ENCODE assay signal across 8 mouse cellular contexts in genomic region chr3:94974026-94974527, GRCm38 (mm10). TPM values are rescaled to one million over a fixed set of nuclear protein-coding genes. Genes with fewer than 3 reads are reported as not detected.
DNase-seq lines count a peak whose midpoint lies in the region; ATAC-seq and TF ChIP-seq lines count a peak whose summit lies in the region.

No protein-coding gene starts in this region.

- DNase-seq in adrenal gland, postnatal 14 days, result peak; percentile 40
- DNase-seq in adrenal gland, adult 18-20 months (ENCODE audit: low spot score in 2 of 2), result no peak
- no peak for DNase-seq in testis, postnatal 10 days (ENCODE audit: low spot score)
- DNase-seq in retina, embryonic 14.5 days (ENCODE audit: low spot score), result no peak
- DNase-seq in Muller cell, postnatal 12 days (ENCODE audit: inconsistent ontology term), result no peak
- no peak for DNase-seq in right cerebral cortex, postnatal 10 days (ENCODE audit: low spot score in 2 of 2)

- peak overlapping the region; percentile 90 for H3K4me2 ChIP-seq in liver, embryonic 12.5 days

- H3K4me3 ChIP-seq in testis, adult 2 months (ENCODE audit: control insufficient read depth, low read depth, low read length), result peak overlapping the region; percentile 88
- peak overlapping the region; percentile 94 for H3K4me3 ChIP-seq in liver, embryonic 12.5 days

- no peaks in the 10 kb centered on the region; the same call in 1 of the 2 replicates for H3K36me3 ChIP-seq in testis, adult 2 months (ENCODE audit: control insufficient read depth, insufficient read depth, low read length)
- peaks cover 18% of the 10 kb centered on the region for H3K36me3 ChIP-seq in liver, embryonic 12.5 days

- TF ChIP-seq POLR2A in testis, adult 2 months (IDR thresholded peaks at IDR 0.05; ENCODE audit: control insufficient read depth, low read depth, low read length), result no peak

- TF ChIP-seq CTCF in testis, adult 2 months (IDR thresholded peaks at IDR 0.05; ENCODE audit: control insufficient read depth, insufficient read depth, insufficient replicate concordance, low read depth, low read length), result no peak

- peak; percentile 45 for ATAC-seq in liver, embryonic 12.5 days

- H3K4me1 ChIP-seq in testis, adult 2 months (ENCODE audit: control insufficient read depth, insufficient read depth, low read length), result peaks cover 5% of the 10 kb centered on the region
- H3K4me1 ChIP-seq in liver, embryonic 12.5 days, result peaks cover 41% of the 10 kb centered on the region

- peak overlapping the region; percentile 92 for H3K9ac ChIP-seq in liver, embryonic 12.5 days

- no peaks in the 10 kb centered on the region for H3K9me3 ChIP-seq in liver, embryonic 12.5 days (replicated peaks)

- peak overlapping the region; percentile 97 for H3K27ac ChIP-seq in testis, adult 2 months (ENCODE audit: control insufficient read depth, insufficient read depth, low read depth, low read length)
- 0 out of 2 replicates have a peak overlapping the region, but pooled peaks have one; percentile 22 for H3K27ac ChIP-seq in liver, embryonic 12.5 days

- H3K27me3 ChIP-seq in testis, adult 2 months (ENCODE audit: control insufficient read depth, insufficient read depth, low read length), result no peaks in the 10 kb centered on the region
- H3K27me3 ChIP-seq in liver, embryonic 12.5 days (replicated peaks), result no peaks in the 10 kb centered on the region

- WGBS in liver, embryonic 12.5 days (ENCODE audit: insufficient replicate concordance), result 29% methylated on average over 9 of the region's 9 CpGs

RNA-seq across cellular contexts. Expression of gene Pi4kb, which starts 0.5 kb away (rescaled TPM):
- 40.5 and 46.3 TPM in 2 replicates for total RNA-seq in adrenal gland, postnatal 14 days (2021)
- total RNA-seq in adrenal gland, adult 18-20 months (2021), result 10 to 100 TPM; 62.9 to 65.3 TPM
- polyA plus RNA-seq in testis, adult 2 months (2012; rRNA removed), result 24.1 and 24.3 TPM in 2 replicates
- polyA plus RNA-seq in liver, embryonic 12.5 days (2016; fragmentation: Nextera tagmentation; extraction: Ambion mirVana), result 12.6 and 13.1 TPM in 2 replicates

RNA-seq across cellular contexts. Expression of gene Rfx5, which starts 20.2 kb away (rescaled TPM):
- 22.4 and 26.9 TPM in 2 replicates for total RNA-seq in adrenal gland, postnatal 14 days (2021)
- 10 to 100 TPM; 13.4 to 20.4 TPM for total RNA-seq in adrenal gland, adult 18-20 months (2021)
- 12.1 and 13.6 TPM in 2 replicates for polyA plus RNA-seq in testis, adult 2 months (2012; rRNA removed)
- polyA plus RNA-seq in liver, embryonic 12.5 days (2016; fragmentation: Nextera tagmentation; extraction: Ambion mirVana), result 2.6 and 3.6 TPM in 2 replicates

RNA-seq across cellular contexts. Expression of gene Zfp687, which starts 41.2 kb away (rescaled TPM):
- total RNA-seq in adrenal gland, postnatal 14 days (2021), result 30.9 and 33.2 TPM in 2 replicates
- 10 to 100 TPM; 22.7 to 26.1 TPM for total RNA-seq in adrenal gland, adult 18-20 months (2021)
- 37.7 and 43.3 TPM in 2 replicates for polyA plus RNA-seq in testis, adult 2 months (2012; rRNA removed)
- polyA plus RNA-seq in liver, embryonic 12.5 days (2016; fragmentation: Nextera tagmentation; extraction: Ambion mirVana), result 12.6 and 14.4 TPM in 2 replicates

RNA-seq across cellular contexts. Expression of gene Selenbp1, which starts 41.2 kb away (rescaled TPM):
- 68.0 and 87.5 TPM in 2 replicates for total RNA-seq in adrenal gland, postnatal 14 days (2021)
- 10 to 100 TPM; 58.8 to 64.6 TPM for total RNA-seq in adrenal gland, adult 18-20 months (2021)
- 19.4 and 24.6 TPM in 2 replicates for polyA plus RNA-seq in testis, adult 2 months (2012; rRNA removed)
- polyA plus RNA-seq in liver, embryonic 12.5 days (2016; fragmentation: Nextera tagmentation; extraction: Ambion mirVana), result 53.9 and 54.0 TPM in 2 replicates
